Mouse (Mus musculus): ENCODE results near the gene Cryzl2. TPM values are rescaled to one million over a fixed set of nuclear protein-coding genes. Genes with fewer than 3 reads are reported as not detected.

Cryzl2 gene
- polyA plus RNA-seq, 1 experiment from 2014 or later: 13.6 TPM

Other genes with a start within 250 kb of the Cryzl2 start
- 12.9 and 14.8 TPM in 2 replicates for gene Rasal2, start 46.0 kb upstream of the Cryzl2 start, polyA plus RNA-seq (2014; fragmentation: Nextera tagmentation; extraction: Ambion mirVana)
- 8.0 and 9.8 TPM in 2 replicates for gene Sec16b, start 48.2 kb downstream of the Cryzl2 start, polyA plus RNA-seq (2014; fragmentation: Nextera tagmentation; extraction: Ambion mirVana)